Mouse (Mus musculus) cerebellum, postnatal 36 days (tissue): ENCODE measurements around the gene Sema3f.

Experiments used
- DNase-seq, 2 experiments: peaks; one replicate each; pipeline ENCODE4 v3.0.0; 2021 to 2022; ENCODE audit warnings: mixed read lengths in 2 of 2

Gene Sema3f

DNA sequence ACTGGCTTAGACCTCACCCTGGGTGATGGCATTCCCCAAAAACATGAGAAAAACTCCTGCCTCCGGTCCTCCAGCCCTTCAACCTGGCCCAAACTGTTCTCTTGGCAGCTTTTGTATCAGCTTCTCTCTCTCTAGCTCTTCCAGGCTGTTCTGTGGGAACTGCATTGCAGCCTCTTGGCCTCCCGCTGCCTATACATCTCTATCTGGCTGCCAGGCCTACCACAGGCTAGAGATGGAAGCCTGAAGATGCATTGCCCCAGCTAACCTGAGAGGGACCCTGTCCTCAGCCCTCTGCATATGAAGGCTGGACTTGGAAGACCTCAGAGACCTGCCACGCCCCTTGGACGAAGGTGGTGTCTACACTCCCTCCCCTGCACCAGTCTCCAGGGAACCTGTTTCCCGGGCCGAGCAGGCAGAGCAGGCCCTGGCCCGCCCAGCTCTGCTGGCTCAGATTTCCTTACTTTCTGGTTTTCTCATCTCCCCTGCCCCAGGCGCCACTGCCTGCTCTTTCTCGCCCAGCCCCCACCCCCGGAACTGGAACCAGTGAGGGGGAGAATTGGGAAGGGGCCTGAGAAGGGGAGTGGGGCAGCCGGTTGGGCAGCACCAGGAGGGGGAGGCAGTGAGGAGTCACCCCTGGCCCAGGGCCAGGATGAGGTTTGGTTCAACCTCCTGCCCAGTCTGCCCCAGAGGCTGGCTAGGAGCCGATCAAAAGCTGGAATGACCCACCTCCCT, 4.1 kb upstream of the Sema3f start:
- DNase-seq: peak; percentile 51 to 58

DNA sequence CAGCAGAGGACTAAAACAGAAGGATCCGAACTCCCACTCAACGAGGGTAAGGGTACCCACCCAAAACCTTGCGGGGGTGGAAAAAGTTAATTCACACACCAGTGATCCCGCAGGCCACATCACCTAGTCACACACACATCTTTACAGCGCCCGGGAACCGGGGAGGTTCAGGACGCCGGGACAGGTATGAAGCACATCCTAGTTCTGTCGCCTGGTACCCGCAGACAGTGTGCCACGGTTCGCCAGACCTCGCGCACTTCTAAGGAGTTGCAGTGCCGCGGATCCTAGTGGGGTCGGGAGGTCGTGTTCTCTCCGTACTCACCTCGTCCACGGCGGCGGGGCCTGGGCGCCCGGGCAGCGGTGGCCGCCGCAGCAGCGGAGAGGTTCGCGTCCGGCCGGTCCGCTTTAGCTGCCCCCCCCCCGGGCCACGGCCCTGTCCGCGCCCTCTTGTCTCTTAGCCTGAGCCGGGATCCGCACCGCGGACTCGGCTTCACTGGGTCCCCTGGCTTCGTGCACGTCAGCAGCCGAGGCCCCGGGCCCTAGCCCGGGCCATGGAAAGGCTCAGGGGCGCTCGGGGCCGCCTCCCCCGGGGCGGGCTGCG, 1.1 kb downstream of the Sema3f start:
- DNase-seq: peak; percentile 34 to 35

DNA sequence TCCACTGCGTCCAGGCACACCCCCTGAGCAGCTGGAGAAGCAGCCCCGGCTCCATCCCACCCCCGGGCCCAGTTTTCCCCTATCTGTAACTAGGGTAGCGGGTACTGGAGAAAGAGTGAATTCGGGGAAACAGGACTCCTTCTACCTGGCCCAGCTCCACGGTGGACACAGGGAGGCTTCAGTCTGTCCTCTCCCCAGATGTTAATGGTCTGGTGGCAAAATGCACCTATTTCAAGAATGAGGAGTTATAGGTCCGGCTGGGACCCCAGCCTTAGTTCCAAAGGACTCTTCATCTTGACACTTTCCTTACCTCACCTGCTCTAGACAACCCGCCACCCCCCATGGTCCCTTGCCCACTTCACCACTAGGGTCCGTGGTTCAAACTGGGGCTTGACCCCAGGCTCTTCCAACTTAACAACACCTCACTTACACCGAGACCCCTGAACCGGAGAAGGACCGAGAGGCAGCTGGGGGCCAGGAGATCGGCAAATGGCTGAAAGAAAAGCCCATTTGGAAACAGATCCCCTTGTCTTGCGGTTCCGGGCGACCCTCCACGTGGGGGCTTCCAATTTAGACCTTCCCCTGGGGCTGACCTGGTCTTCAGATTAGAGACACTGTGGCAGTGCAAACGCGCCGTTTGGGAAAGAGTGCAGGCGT, 1.7 kb downstream of the Sema3f start:
- DNase-seq: no peak

DNA sequence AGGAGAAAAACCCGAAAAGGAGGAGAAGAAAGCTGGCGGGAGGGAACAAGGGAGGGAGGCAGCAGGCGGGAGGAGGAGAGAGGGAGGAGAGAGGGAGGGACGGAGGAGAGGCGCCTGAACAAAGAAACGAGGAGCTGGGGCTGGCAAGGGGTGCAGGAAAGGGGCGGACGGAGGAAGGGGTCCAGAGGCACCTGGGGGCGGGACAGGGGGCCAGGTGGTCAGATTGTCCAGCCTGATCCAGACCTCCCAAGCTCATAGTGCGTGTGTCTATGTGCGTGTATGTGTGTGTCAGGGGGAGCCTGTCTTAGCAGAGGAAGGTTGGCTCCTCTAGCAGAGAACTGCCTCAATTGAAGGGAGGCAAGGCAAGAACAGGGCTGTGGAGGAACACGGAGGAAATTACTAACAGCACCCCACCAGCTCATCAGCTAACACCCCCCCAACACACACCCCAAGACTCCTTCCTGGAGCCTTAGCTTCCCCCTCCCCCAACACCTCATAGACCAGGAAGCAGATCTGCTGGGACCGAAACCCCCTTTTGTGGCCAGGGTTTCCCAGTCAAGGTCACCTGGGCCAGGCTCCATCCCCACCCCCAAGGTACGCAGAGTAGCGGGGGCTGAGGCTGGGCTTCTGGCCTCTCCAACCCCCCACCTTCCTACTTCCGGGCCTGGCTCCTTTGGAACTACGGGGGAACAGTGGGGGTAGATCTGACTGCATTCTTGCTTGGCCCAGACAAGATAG, 2.4 kb downstream of the Sema3f start:
- DNase-seq: no peak

DNA sequence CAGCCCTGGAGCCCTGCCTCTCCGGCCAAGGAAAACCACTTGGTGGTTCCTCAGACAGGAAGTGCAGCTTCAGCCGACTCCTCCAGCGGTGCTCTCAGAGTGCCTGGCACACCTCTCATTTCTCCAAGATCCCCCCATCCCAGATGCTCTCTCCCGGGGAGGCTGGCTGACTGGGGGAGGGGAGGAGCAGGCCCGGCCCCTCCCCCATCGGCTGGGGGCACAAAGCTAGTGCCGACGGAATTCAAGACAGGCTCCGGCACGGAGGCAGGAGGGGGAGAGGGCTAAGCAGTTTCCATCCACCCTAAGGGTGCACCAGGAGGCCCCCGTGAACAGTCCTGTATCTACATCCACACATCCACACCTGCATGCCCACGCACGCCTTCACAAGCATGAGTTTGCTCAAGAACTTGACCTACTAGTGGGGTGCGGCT, 3.5 kb downstream of the Sema3f start:
- DNase-seq: no peak

DNA sequence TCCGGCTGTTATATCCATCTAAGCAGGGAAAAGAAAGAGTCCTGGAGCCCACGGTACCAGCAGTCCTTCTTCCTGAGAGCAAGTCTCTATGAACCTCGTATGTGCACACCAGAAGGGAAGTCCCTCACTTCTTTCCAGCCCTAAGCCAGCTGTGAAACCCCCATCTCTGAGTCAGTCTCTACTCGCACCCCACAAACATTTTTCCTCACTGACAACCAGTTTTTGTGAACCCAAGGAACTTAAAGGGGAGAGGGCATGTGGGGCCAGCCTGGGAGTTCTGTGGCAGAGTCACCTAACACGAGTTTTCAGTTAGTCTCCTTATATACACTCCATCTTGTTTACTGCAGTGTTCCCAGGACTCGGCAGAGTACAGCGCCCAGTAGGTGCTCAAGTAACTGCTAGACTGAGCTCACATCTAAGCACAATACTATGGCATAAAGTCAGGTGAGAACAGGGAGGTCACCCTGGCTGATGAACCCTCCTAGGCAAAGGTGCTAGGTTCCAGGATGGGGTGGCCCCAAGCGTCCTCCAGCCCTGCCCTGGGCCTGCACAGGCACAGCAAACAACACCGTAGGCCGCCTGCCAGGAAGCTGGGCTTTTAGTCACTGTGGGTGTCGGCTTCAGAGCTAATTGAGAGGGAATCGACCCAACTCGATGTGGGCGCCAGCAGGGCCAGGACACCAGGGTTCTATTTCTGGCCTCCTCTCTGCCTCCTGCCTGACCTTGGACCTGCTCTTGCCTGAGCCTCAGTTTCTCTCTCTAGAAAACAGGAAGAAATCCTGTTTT, 6.7 kb downstream of the Sema3f start:
- DNase-seq: no peak

DNA sequence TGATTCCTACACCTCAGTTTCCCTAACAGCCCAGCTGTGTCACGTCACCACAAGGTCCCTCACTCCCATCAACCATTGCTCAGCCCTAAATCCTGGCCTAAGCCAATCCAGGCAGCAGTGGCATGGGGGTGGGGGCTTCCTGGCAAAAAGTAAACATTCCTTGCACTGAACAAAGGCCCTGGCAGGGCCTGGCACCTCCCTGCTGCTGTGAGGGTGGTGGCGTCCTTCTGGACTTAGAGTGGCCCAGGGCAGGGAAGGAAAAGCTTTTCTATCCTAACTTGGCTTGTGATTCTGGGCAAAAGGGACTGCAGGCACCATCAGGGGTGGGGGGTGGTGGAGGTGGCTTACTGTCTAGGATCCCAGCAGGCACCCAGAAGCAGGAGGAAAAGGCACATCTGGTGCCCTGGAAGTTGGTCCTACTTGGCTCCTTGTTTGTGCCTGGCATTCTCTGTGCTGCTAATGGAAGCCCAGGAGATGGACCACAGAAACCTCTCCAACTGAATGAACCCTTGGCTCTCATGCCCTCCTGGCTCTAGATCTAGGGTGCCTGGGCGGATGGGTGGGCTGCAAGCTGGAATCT, 7.6 kb downstream of the Sema3f start:
- no peak for DNase-seq

DNA sequence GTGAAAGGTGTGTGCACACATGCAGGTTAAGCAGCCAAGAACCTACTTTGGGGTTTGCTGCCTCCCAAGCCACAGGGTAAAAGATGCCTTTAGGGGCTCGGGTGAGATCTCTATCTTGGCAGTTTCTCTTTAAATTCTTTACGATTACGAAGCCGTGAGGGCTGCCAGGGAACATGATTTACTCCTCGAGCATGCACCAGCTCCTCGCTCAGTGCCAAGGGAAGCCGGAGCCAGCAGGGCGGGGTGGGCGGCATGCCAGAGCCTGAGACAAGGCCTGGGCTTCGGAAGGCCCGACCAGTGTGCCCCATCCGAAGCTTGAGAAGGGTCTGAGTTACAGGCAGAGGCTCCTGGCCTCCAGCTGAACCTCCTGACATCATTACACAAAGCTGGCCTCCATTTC, 8.7 kb downstream of the Sema3f start:
- DNase-seq: peak; percentile 86 to 91

DNA sequence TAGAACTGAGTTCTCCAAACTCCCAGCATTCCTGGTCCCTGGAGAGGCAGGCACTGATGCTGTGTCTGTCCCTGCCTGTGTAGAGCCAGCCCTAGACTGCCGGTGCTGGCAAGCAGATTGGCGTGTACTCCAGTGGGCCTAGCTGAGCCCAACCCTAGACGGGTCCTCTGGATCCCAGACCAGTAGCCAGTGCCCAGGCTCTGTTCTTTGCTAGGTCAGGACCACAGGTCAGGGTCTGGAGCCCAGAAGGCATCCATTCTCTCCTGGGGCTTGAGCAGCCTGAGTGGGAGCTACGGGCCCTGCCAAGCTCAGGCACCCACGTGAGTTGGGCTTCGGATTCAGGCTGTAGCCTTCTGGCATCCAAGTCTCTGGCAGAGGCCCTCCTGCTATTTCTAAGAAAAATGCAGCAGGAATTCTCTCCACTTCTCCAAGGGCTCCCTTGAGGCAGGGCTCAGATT, 10.1 kb downstream of the Sema3f start:
- DNase-seq: peak; percentile 37 to 40

DNA sequence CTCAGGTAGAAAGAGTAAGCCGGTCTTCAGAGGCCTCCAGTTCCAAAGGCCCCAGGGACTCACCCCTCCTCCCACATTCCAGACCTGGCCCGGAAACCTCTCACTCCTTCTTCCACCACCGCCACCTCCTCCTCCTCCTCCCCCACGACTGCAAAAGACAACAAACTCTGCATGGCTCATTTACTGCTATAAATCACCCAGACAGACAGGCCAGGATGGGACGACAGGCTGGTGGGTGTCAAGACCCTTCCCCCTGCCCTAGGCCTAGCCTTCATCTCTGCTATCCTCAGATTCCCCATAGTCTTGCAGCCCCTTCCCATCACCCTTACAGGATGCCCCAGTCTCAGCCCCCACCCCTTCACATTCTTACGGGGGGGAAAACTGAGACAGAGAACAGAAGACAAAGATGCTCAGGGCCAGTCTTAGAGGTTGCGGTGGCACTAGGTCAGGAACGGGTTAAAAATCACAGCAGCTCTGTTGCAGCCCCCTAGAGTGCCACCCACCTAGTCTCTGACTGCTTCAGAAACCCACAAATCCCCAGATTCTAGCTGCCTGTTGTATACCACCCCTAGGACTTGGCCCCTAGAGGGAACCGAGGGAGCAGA, 10.8 kb downstream of the Sema3f start:
- no peak for DNase-seq

DNA sequence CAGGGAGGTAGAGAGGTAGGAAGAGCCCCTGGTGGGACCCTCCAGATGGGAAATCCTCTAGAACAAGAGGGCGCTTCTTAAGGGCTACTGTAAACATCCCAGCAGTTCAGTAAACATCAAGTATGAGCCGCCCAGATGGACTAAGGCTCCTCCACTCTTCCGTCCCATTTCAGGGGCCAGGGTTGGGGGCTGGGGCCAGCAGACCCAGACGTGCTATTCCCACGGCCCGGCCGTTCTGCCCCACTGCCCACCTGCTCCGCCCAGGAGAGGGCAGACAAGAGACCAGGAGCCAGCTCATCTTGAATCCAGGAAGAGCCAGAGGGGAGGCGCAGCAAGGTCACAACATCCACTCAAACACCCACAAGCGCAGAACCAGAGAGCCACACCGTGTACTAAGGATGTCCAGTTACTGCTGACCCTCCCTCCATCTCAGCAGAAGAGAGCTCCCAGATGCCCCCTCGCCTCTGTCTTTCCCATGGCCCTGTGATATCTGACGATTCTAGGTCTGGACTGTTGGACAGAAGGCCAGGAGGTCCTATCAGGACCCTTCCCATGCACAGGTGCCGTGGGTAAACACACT, 11.6 kb downstream of the Sema3f start:
- no peak for DNase-seq

DNA sequence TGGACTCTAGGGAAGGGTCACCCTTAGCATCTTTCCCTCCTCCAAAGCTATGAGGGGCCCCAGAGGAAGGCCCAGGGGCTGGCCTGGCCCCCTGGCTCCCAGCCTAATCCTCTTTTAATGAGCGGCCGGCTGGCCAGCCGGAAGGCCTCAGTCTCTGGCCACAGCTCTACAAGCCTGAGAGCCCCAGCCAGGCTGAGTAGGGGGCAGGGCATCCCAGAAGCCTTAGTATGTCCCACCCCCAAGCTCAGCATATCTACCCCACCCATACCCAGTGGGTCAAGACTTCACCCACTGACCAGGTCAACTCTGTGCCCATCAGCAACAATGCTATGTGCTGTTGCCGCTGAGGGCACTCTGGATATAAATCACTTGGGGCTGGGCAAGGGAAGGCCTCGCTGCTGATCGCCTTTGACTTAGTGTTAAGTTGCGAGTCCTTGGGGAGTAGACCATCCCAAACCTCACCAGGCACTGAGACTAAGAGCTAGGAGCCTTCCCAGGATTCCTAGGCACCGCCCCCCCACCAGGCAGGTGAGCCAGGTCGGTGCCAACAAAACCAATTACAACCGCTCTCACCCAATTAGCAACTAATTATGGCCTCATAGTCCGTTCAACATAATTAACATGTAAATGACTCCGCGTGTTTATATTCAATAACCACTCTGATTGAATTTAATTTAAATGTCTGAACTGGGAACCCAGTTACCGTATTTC, 12.3 kb downstream of the Sema3f start:
- DNase-seq: no peak

DNA sequence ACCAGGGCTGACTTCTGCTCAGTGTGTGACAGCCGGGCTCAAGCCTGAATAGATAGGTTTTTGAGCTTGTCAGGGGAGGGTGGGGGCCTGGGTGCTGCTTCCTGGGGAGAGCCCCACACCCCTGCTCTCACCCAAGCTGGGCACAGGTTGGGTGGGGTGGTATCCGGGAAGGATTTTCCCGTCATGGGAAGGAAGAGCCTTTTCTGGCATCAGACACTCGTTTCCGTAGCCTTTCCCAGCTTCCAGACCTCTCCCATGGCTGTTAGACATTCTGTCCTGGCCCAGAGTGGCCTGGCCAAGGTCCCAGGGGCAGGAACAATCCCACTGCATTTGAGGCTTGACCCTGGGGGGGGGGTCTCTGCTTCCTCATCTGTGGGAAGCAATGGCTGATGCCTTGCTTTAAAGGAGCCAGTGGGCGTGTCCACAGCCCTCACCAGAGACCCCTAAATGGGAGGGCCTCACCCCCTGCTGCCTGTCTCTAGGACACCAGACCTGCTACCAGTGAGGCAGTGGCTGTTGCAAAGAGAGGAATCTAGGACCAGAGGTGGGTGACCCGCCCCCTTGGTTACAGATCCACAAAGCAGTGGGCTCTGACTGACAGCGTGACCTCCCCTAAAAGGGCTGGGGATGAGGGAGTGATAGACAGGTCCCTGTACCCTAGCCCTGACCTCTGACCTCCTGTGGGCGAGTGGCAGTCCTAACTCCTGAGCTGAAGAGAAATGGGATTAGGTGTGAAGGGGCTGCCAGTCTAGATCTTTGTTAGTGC, 13.2 kb downstream of the Sema3f start:
- DNase-seq: no peak

DNA sequence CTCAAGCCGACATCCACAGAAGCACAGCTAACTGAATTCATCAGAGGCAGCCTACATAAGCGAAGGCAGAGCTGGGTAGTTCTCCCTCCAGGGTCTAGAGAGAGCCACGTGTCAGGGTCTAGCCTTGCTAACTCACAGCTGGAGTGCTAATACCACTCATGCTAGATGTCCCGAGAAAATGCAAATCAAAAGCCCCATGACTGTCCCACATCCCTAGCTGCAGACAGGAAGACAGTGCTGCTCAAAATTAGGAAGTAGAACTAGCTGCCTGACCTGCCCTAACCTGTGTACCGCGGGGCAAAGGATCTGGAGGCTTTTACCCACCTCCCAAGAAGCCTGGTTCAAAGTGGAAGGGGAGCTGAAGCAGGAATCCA, 14.2 kb downstream of the Sema3f start:
- no peak for DNase-seq

DNA sequence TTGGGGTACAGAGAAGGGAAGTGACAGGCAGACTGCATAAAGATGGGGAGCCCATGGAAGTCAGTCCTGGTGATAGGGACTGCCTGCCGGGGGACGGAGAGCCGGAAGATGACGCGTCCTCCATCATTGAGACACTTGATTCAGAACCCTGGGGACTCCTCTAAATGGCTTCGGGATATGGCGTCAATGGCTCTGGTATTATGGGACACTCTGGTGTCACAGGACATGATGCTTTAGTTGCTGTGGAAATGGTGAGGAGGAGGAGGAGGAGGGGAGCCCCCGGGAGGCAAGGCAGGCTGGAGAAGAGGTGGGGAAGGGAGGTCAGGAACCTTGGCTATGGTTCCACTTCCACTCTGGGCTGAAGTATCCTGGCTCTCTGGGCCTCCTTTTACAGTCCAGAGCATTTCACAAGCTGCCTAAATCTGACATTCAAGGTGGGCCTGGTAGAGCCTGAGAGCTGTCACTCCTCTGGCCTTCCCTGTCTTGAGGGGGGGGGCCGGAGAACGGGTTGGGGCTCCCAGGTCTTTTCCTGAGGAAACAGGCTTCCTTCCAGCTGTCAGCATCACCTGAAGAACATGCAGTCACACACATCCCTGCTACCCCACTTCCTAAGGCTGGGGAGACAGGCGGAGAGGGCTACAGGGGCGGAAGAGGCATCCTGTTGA, 14.7 kb downstream of the Sema3f start:
- no peak for DNase-seq

DNA sequence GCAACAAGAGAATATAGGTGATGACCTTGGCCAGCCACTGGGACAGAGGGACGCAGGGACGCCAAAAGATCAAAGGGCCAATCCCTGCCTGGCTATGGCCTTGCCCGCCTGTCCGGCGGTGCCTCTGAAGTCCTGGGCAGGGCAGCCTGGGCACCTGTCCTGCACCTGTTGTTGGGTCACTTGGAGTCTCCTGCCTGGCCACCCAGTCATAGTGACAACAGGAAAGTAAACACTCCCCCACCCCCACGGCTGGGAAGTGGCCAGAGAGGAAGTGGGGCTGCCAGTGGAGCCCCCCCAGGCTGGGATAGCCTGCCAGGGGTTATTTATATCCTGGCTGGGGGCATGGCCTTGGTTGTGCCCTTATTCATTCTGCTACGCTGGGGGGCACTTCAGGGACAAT, 15.6 kb downstream of the Sema3f start:
- no peak for DNase-seq

DNA sequence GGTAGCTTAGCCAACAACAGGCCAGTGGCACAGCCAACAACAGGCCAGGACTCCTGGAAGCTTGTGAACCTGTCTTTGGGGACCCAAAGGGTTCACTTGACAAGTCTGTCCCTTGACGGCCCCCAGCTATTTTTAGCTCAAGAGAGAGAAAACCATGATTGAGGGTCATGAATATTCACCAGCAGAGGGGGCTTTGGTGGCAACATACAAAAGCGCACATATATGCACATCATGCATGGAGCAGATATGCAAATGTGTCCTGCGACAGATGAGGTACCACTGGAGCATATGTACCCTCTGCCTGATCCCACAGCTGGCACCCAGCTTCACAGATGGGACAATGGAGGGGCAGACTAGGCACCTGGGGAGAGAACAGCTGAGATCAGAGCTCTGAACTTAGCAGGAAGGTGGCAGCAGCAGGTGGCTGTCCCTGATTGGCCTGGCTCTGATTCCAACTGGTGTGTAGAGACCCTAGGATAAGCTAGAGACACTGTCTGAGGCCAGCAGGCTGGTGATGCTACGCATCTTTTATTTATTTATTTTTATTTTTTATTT, 16.8 kb downstream of the Sema3f start:
- DNase-seq: no peak

DNA sequence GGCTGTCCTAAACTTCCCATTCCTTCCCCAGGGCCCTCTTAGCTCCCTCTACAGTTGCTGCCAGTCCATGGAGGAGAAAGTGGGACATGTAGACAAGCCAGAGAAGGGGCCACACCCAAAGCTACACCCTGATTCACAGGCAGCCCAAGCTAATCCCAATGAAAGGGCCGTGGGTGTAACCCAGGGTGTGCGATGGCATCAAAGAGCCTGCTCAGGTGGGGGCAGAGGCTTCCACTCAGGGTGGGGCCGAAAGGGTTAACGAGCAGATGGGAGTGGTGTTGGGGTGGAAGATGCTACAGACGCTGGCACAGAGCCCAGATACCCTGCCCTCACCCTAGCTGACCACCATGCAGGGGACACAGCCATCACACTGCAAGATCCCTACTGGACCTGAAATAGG, 17.5 kb downstream of the Sema3f start:
- no peak for DNase-seq

DNA sequence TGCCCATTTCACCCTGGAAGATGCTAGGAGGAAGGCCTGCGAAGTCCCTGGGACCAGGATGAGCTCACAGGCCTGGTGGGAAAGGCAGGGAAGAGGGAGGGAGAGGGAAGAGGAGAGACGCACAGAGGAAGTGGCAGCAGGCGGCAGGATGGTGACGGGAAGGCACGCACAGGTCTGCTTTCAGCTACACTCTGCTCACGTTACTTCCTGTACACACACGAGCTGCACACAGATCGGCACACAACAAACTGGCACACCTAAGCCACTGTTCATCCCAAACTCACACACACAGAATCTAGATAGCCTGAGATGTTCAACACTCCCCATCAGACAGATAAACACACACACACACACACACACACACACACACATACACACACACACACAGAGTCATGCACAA, 19.9 kb downstream of the Sema3f start:
- no peak for DNase-seq
